Mouse (Mus musculus) liver, embryonic 14 days (tissue): ENCODE results near the gene Gm8914. TPM values are rescaled to one million over a fixed set of nuclear protein-coding genes. Genes with fewer than 3 reads are reported as not detected.

ENCODE experiments used
- polyA plus RNA-seq: library from polyadenylated mRNA; depleted of rRNA; stranded (reverse); fragments of >200 nt; gene quantifications from 2 replicates; pipeline ENCODE4 v1.2.3, GENCODE M21; 2012; rRNA removed

The Gm8914 gene
- polyA plus RNA-seq: not detected in 2 replicates

DNA sequence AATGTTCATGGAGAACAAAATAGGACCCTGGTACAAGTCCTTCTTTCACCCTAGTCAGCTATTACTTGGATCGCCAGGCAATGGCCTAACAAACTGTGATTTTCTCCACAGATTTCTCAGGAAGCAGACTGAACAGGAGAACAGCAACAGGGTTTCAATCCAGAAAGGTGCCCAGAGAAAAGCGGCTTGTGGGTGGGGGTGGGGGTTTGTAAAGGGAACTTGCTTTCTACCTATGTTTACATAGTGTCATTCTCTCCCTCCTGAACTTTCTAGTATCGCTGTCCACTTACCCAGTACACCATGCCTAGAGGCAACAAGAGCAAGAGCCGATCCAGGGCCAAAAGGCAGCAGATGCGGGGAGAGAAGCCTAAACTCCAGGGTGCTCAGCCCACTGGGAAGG lies at the start of gene Gm8914:
Gm8914 (plus strand) TSS at position 301 of the 400 bp plus-strand sequence.

Other genes with a start within 250 kb of the Gm8914 start
- not detected in 2 replicates for gene Mageb2, start 148.4 kb upstream of the Gm8914 start, polyA plus RNA-seq
- gene Gm5072, start 87.6 kb upstream of the Gm8914 start, polyA plus RNA-seq: not detected in 2 replicates
- not detected in 2 replicates for gene 1700084M14Rik, start 95.8 kb downstream of the Gm8914 start, polyA plus RNA-seq
- gene Gm14781, start 152.1 kb downstream of the Gm8914 start, polyA plus RNA-seq: not detected in 2 replicates